Mouse (Mus musculus): ENCODE results near the gene Sprtn. TPM values are rescaled to one million over a fixed set of nuclear protein-coding genes. Genes with fewer than 3 reads are reported as not detected.

Sprtn gene
- total and polyA plus RNA-seq, 3 experiments: 27.2 to 31.8 TPM; not detected in 1

DNA sequence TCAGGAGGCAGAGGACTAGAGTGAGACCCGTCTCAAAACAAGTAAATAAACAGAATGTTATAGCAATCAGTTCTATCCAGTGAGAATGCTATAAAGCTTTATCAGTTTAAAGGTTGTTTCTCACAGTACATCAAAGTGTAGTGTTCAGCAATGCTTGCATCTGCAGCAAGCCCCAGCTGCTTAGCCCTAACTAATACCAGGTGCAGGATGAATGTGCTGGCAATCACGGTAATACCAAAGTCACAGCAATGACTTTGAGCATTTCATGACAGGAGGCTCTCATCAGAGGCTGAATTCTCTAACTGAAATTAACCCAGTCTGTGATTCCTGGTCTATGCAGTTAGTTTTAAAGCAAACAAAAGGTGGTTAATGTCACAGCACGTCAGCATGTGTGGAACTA lies 5.1 kb upstream of the Sprtn start:
- no peak overlapping the region for H3K9ac ChIP-seq (ENCODE audit: control insufficient read depth, low read depth, low read length, poor library complexity, severe bottlenecking)
- TF ChIP-seq POLR2AphosphoS2 (IDR thresholded peaks at IDR 0.05; ENCODE audit: low read length) (0 out of 2 replicates have a peak, but pooled peaks have one; percentile 60), TCF12 (IDR thresholded peaks at IDR 0.05; ENCODE audit: low read depth, low read length) (no peak), TBP (IDR thresholded peaks at IDR 0.05; ENCODE audit: low read depth, low read length) (no peak)
- H3K27ac ChIP-seq (ENCODE audit: control insufficient read depth, low read depth, low read length): no peak overlapping the region
- H3K27me3 ChIP-seq (ENCODE audit: control insufficient read depth in 1 of 2, insufficient read depth in 2 of 2, low read length in 2 of 2): no peaks in the 10 kb centered on the region
- H3K4me3 ChIP-seq (ENCODE audit: control insufficient read depth in 1 of 2, insufficient read depth in 1 of 2, low read depth in 2 of 2, low read length in 2 of 2): no peak overlapping the region
- H3K9me3 ChIP-seq (replicated peaks; ENCODE audit: insufficient read depth, low read length): no peaks in the 10 kb centered on the region
- DNase-seq (ENCODE audit: low read depth, low spot score): no peak
- H3K36me3 ChIP-seq (ENCODE audit: control insufficient read depth in 1 of 2, insufficient read depth in 2 of 2, low read length in 2 of 2): peaks cover 6 to 16% of the 10 kb centered on the region in 2 experiments
- peaks cover 0 to 8% of the 10 kb centered on the region in 2 experiments; a peak in 3 of 4 replicates for H3K4me1 ChIP-seq (ENCODE audit: control insufficient read depth in 1 of 2, insufficient read depth in 2 of 2, low read length in 2 of 2)
- peaks cover 36% of the 10 kb centered on the region for H3K79me2 ChIP-seq (ENCODE audit: control insufficient read depth, insufficient read depth, low read length, poor library complexity)

DNA sequence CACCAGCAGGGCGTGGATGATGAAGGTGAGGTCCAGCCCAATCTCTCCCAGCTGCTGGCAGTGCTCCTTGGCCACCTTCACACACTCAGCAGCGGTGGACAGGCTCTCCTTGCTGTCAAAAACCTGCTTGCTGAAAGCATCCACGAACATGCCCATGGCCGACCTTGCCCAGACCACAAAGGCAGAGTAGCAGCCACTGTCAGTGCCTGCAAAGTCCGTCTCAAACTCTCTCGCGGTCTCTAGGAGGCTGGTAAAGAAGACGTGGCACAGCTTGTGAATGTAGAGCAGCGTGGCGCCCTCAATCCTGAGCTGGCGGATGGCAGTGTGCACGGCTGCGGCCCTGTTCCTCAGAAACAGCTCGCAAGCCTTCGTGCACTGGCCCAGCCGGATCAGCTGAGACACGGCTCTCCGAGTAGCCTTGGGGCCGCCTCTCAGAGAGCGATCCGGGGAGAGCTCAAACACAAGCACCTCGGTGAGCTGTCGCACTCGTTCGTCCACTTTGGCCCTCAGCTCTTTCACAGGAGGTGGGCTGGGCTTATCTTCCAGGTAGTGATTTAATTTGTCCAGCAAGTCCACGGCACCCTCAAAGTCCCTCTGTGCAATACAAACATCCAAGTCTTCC lies 1.6 kb upstream of the Sprtn start:
- H3K4me1 ChIP-seq (ENCODE audit: control insufficient read depth in 1 of 2, insufficient read depth in 2 of 2, low read length in 2 of 2): peaks cover 0 to 19% of the 10 kb centered on the region in 2 experiments; a peak in 3 of 4 replicates
- H3K27me3 ChIP-seq (ENCODE audit: control insufficient read depth in 1 of 2, insufficient read depth in 2 of 2, low read length in 2 of 2): no peaks in the 10 kb centered on the region
- H3K4me3 ChIP-seq (ENCODE audit: control insufficient read depth in 1 of 2, insufficient read depth in 1 of 2, low read depth in 2 of 2, low read length in 2 of 2): peak overlapping the region in 1 of 2 experiments; percentile 95; a peak in 3 of 4 replicates
- peak overlapping the region; percentile 98 for H3K9ac ChIP-seq (ENCODE audit: control insufficient read depth, low read depth, low read length, poor library complexity, severe bottlenecking)
- H3K36me3 ChIP-seq (ENCODE audit: control insufficient read depth in 1 of 2, insufficient read depth in 2 of 2, low read length in 2 of 2): peaks cover 14 to 29% of the 10 kb centered on the region in 2 experiments
- no peak for DNase-seq (ENCODE audit: low read depth, low spot score)
- peaks cover 57% of the 10 kb centered on the region for H3K79me2 ChIP-seq (ENCODE audit: control insufficient read depth, insufficient read depth, low read length, poor library complexity)
- H3K9me3 ChIP-seq (replicated peaks; ENCODE audit: insufficient read depth, low read length): no peaks in the 10 kb centered on the region
- no peak overlapping the region for H3K27ac ChIP-seq (ENCODE audit: control insufficient read depth, low read depth, low read length)
- TF ChIP-seq MEF2A (IDR thresholded peaks at IDR 0.05; ENCODE audit: extremely low read depth, insufficient replicate concordance, low read depth, low read length, poor library complexity, severe bottlenecking) (no peak), HCFC1 (IDR thresholded peaks at IDR 0.05; ENCODE audit: low read depth, low read length) (no peak), E2F4 (IDR thresholded peaks at IDR 0.05; ENCODE audit: borderline replicate concordance, low read depth, low read length) (no peak), ZC3H11A (IDR thresholded peaks at IDR 0.05; ENCODE audit: low read depth, low read length) (no peak), MAFK (IDR thresholded peaks at IDR 0.05; ENCODE audit: borderline replicate concordance, low read depth, low read length) (no peak), JUND (IDR thresholded peaks at IDR 0.05; ENCODE audit: low read depth, low read length) (no peak), MXI1 (IDR thresholded peaks at IDR 0.05; ENCODE audit: low read depth, low read length) (no peak), MYC (IDR thresholded peaks at IDR 0.05; ENCODE audit: low read depth, low read length) (no peak), POLR2A (IDR thresholded peaks at IDR 0.05; ENCODE audit: control insufficient read depth in 1 of 2, insufficient read depth in 1 of 2, low read depth in 1 of 2, low read length in 2 of 2, poor library complexity in 1 of 2) (no peak), NELFE (IDR thresholded peaks at IDR 0.05; ENCODE audit: low read depth, low read length) (no peak)

Data from MEL (cell line).